Mouse (Mus musculus): ENCODE data around the gene Ndufs2. TPM values are rescaled to one million over a fixed set of nuclear protein-coding genes. Genes with fewer than 3 reads are reported as not detected.

The Ndufs2 gene
- polyA plus RNA-seq, 1 experiment from 2014 or later: 255 TPM

- Histone ChIP-seq H3K9ac (ENCODE audit: low read depth, low read length) (no peak overlapping the region), H3K4me3 (ENCODE audit: low read depth, low read length) (no peak overlapping the region), H3K4me1 (replicated peaks; ENCODE audit: control insufficient read depth, insufficient read depth, low read length) (peaks cover 5% of the 10 kb centered on the region; the same call in 1 of the 2 replicates), H3K27ac (ENCODE audit: low read depth, low read length) (no peak overlapping the region), H3K4me2 (replicated peaks; ENCODE audit: low read depth) (no peak overlapping the region), H3K36me3 (ENCODE audit: control insufficient read depth, insufficient read depth) (no peaks in the 10 kb centered on the region), H3K9me3 (ENCODE audit: control insufficient read depth) (no peaks in the 10 kb centered on the region), H3K27me3 (replicated peaks; ENCODE audit: control insufficient read depth, insufficient read depth, low read length) (no peaks in the 10 kb centered on the region; the same call in none of the 2 replicates)
- ATAC-seq: no peak
- 78% methylated on average over 13 of the region's 13 CpGs for WGBS
- TF ChIP-seq CTCF (IDR thresholded peaks at IDR 0.05; ENCODE audit: low read depth): no peak
These were observed 63.1 kb downstream of the Ndufs2 start for GRCm38 (mm10) chr1:171187851-171188700.

- Histone ChIP-seq H3K4me2 (replicated peaks; ENCODE audit: low read depth) (no peak overlapping the region), H3K4me3 (ENCODE audit: low read depth, low read length) (no peak overlapping the region), H3K36me3 (ENCODE audit: control insufficient read depth, insufficient read depth) (no peaks in the 10 kb centered on the region), H3K27me3 (replicated peaks; ENCODE audit: control insufficient read depth, insufficient read depth, low read length) (no peaks in the 10 kb centered on the region), H3K9me3 (ENCODE audit: control insufficient read depth) (no peaks in the 10 kb centered on the region), H3K9ac (ENCODE audit: low read depth, low read length) (no peak overlapping the region), H3K4me1 (replicated peaks; ENCODE audit: control insufficient read depth, insufficient read depth, low read length) (peaks cover 5% of the 10 kb centered on the region; the same call in 1 of the 2 replicates), H3K27ac (ENCODE audit: low read depth, low read length) (no peak overlapping the region)
- WGBS: 75% methylated on average over 8 of the region's 8 CpGs
- TF ChIP-seq CTCF (IDR thresholded peaks at IDR 0.05; ENCODE audit: low read depth): no peak
- no peak for ATAC-seq
These were observed 65.5 kb downstream of the Ndufs2 start for GRCm38 (mm10) chr1:171185655-171186054.

Other genes starting within 250 kb of the Ndufs2 start
- gene Fcgr4, start 232.5 kb downstream of the Ndufs2 start, polyA plus RNA-seq (2015; fragmentation: Nextera tagmentation; extraction: Ambion mirVana): 2.7 and 3.7 TPM in 2 replicates
- 13.9 and 15.8 TPM in 2 replicates for gene Fcgr3, start 186.5 kb downstream of the Ndufs2 start, polyA plus RNA-seq (2015; fragmentation: Nextera tagmentation; extraction: Ambion mirVana)
- gene Cfap126, start 137.5 kb downstream of the Ndufs2 start, polyA plus RNA-seq (2015; fragmentation: Nextera tagmentation; extraction: Ambion mirVana): 1.9 and 2.9 TPM in 2 replicates
- gene Sdhc, start 100.8 kb downstream of the Ndufs2 start, polyA plus RNA-seq (2015; fragmentation: Nextera tagmentation; extraction: Ambion mirVana): 439 and 453 TPM in 2 replicates
- gene Mpz, start 100.7 kb downstream of the Ndufs2 start, polyA plus RNA-seq (2015; fragmentation: Nextera tagmentation; extraction: Ambion mirVana): 0.80 and 1.1 TPM in 2 replicates
- 29.1 and 29.9 TPM in 2 replicates for gene Pcp4l1, start 55.1 kb downstream of the Ndufs2 start, polyA plus RNA-seq (2015; fragmentation: Nextera tagmentation; extraction: Ambion mirVana)
- 30.9 and 38.9 TPM in 2 replicates for gene Nr1i3, start 37.4 kb downstream of the Ndufs2 start, polyA plus RNA-seq (2015; fragmentation: Nextera tagmentation; extraction: Ambion mirVana)
- 14.7 and 16.5 TPM in 2 replicates for gene Tomm40l, start 28.9 kb downstream of the Ndufs2 start, polyA plus RNA-seq (2015; fragmentation: Nextera tagmentation; extraction: Ambion mirVana)
- gene Apoa2, start 26.3 kb downstream of the Ndufs2 start, polyA plus RNA-seq (2015; fragmentation: Nextera tagmentation; extraction: Ambion mirVana): 9.2 and 14.1 TPM in 2 replicates
- 47.7 and 54.0 TPM in 2 replicates for gene Fcer1g, start 17.0 kb downstream of the Ndufs2 start, polyA plus RNA-seq (2015; fragmentation: Nextera tagmentation; extraction: Ambion mirVana)
- 2.0 and 2.8 TPM in 2 replicates for gene Adamts4, start 967 bp downstream of the Ndufs2 start, polyA plus RNA-seq (2015; fragmentation: Nextera tagmentation; extraction: Ambion mirVana)
- 27.0 and 27.4 TPM in 2 replicates for gene B4galt3, start 18.9 kb upstream of the Ndufs2 start, polyA plus RNA-seq (2015; fragmentation: Nextera tagmentation; extraction: Ambion mirVana)
- gene Ppox, start 29.8 kb upstream of the Ndufs2 start, polyA plus RNA-seq (2015; fragmentation: Nextera tagmentation; extraction: Ambion mirVana): 11.4 and 12.8 TPM in 2 replicates
- 20.4 and 21.7 TPM in 2 replicates for gene Usp21, start 36.6 kb upstream of the Ndufs2 start, polyA plus RNA-seq (2015; fragmentation: Nextera tagmentation; extraction: Ambion mirVana)
- gene Ufc1, start 43.6 kb upstream of the Ndufs2 start, polyA plus RNA-seq (2015; fragmentation: Nextera tagmentation; extraction: Ambion mirVana): 117 TPM in 2 replicates
- gene Dedd, start 77.8 kb upstream of the Ndufs2 start, polyA plus RNA-seq (2015; fragmentation: Nextera tagmentation; extraction: Ambion mirVana): 28.1 and 29.9 TPM in 2 replicates
- gene Nit1, start 94.3 kb upstream of the Ndufs2 start, polyA plus RNA-seq (2015; fragmentation: Nextera tagmentation; extraction: Ambion mirVana): 60.1 and 66.5 TPM in 2 replicates
- gene Pfdn2, start 94.3 kb upstream of the Ndufs2 start, polyA plus RNA-seq (2015; fragmentation: Nextera tagmentation; extraction: Ambion mirVana): 69.5 and 73.1 TPM in 2 replicates
- 0.48 and 0.82 TPM in 2 replicates for gene Klhdc9, start 109.4 kb upstream of the Ndufs2 start, polyA plus RNA-seq (2015; fragmentation: Nextera tagmentation; extraction: Ambion mirVana)
- 0.38 and 0.48 TPM in 2 replicates for gene Nectin4, start 118.7 kb upstream of the Ndufs2 start, polyA plus RNA-seq (2015; fragmentation: Nextera tagmentation; extraction: Ambion mirVana)
- 1.3 TPM in 2 replicates for gene Arhgap30, start 137.6 kb upstream of the Ndufs2 start, polyA plus RNA-seq (2015; fragmentation: Nextera tagmentation; extraction: Ambion mirVana)
- 35.1 and 36.5 TPM in 2 replicates for gene Usf1, start 159.9 kb upstream of the Ndufs2 start, polyA plus RNA-seq (2015; fragmentation: Nextera tagmentation; extraction: Ambion mirVana)
- 1.7 and 2.8 TPM in 2 replicates for gene Tstd1, start 167.5 kb upstream of the Ndufs2 start, polyA plus RNA-seq (2015; fragmentation: Nextera tagmentation; extraction: Ambion mirVana)
- 72.5 and 83.1 TPM in 2 replicates for gene F11r, start 186.1 kb upstream of the Ndufs2 start, polyA plus RNA-seq (2015; fragmentation: Nextera tagmentation; extraction: Ambion mirVana)